Mouse (Mus musculus): Measurements from ENCODE around the gene Ptpn11. TPM values are rescaled to one million over a fixed set of nuclear protein-coding genes. Genes with fewer than 3 reads are reported as not detected.

Ptpn11 gene
- polyA plus RNA-seq, 1 experiment, result 78.7 TPM

- Histone ChIP-seq H3K4me3 (no peak overlapping the region), H3ac (ENCODE audit: control insufficient read depth, insufficient read length) (no peak overlapping the region), H3K4me2 (ENCODE audit: low read depth) (no peak overlapping the region), H3K27me3 (ENCODE audit: control insufficient read depth, insufficient read depth, insufficient read length) (no peaks in the 10 kb centered on the region), H3K36me3 (ENCODE audit: control insufficient read depth, insufficient read depth) (peaks cover 24% of the 10 kb centered on the region), H3K79me2 (ENCODE audit: control insufficient read depth, insufficient read depth) (no peaks in the 10 kb centered on the region)
- TF ChIP-seq MYOG (IDR thresholded peaks at IDR 0.05; ENCODE audit: control insufficient read depth in 1 of 3, insufficient read depth in 1 of 3, insufficient read length in 2 of 3, low read depth in 2 of 3), result no peak
- TF ChIP-seq TCF3 (IDR thresholded peaks at IDR 0.05; ENCODE audit: insufficient read length, low read depth), result no peak
- TF ChIP-seq TCF12 (IDR thresholded peaks at IDR 0.05; ENCODE audit: insufficient read depth, poor library complexity, severe bottlenecking), result no peak
- TF ChIP-seq POLR2A (IDR thresholded peaks at IDR 0.05; ENCODE audit: insufficient read length, low read depth), result no peak
- no peak for TF ChIP-seq CEBPB (IDR thresholded peaks at IDR 0.05; ENCODE audit: insufficient read depth, poor library complexity, severe bottlenecking)
- TF ChIP-seq MYOD1 (IDR thresholded peaks at IDR 0.05; ENCODE audit: control insufficient read depth in 1 of 3, insufficient read length in 2 of 3, low read depth in 2 of 3), result no peak
- no peak for TF ChIP-seq E2F4 (IDR thresholded peaks at IDR 0.05; ENCODE audit: insufficient read depth)
- TF ChIP-seq USF1 (IDR thresholded peaks at IDR 0.05; ENCODE audit: low read depth), result no peak
Observed at GRCm38 (mm10) chr5:121149246-121149645, 42.0 kb downstream of the Ptpn11 start.

GRCm38 (mm10) chr5:121146275-121146674 lies 44.9 kb downstream of the Ptpn11 start:
- Histone ChIP-seq H3ac (ENCODE audit: control insufficient read depth, insufficient read length) (no peak overlapping the region), H3K36me3 (ENCODE audit: control insufficient read depth, insufficient read depth) (peaks cover 23% of the 10 kb centered on the region), H3K79me2 (ENCODE audit: control insufficient read depth, insufficient read depth) (no peaks in the 10 kb centered on the region), H3K4me3 (no peak overlapping the region), H3K27me3 (ENCODE audit: control insufficient read depth, insufficient read depth, insufficient read length) (no peaks in the 10 kb centered on the region), H3K4me2 (ENCODE audit: low read depth) (no peak overlapping the region)
- no peak for TF ChIP-seq USF1 (IDR thresholded peaks at IDR 0.05; ENCODE audit: low read depth)
- no peak for TF ChIP-seq POLR2AphosphoS2 (IDR thresholded peaks at IDR 0.05; ENCODE audit: insufficient read length, low read depth)
- TF ChIP-seq MYOD1 (IDR thresholded peaks at IDR 0.05; ENCODE audit: control insufficient read depth in 1 of 3, insufficient read length in 2 of 3, low read depth in 2 of 3), result no peak
- no peak for TF ChIP-seq TCF3 (IDR thresholded peaks at IDR 0.05; ENCODE audit: insufficient read length, low read depth)
- TF ChIP-seq POLR2A (IDR thresholded peaks at IDR 0.05; ENCODE audit: insufficient read length, low read depth), result no peak
- TF ChIP-seq SRF (IDR thresholded peaks at IDR 0.05; ENCODE audit: control insufficient read depth, insufficient read length, low read depth), result no peak
- no peak for TF ChIP-seq REST (IDR thresholded peaks at IDR 0.05; ENCODE audit: insufficient read depth, insufficient read length)
- TF ChIP-seq CEBPB (IDR thresholded peaks at IDR 0.05; ENCODE audit: insufficient read depth, poor library complexity, severe bottlenecking), result no peak
- TF ChIP-seq MAX (IDR thresholded peaks at IDR 0.05; ENCODE audit: low read depth), result no peak

- TF ChIP-seq POLR2AphosphoS2 (IDR thresholded peaks at IDR 0.05; ENCODE audit: insufficient read length, low read depth) (no peak), TCF3 (IDR thresholded peaks at IDR 0.05; ENCODE audit: insufficient read length, low read depth) (no peak), MYOD1 (IDR thresholded peaks at IDR 0.05; ENCODE audit: control insufficient read depth in 1 of 3, insufficient read length in 2 of 3, low read depth in 2 of 3) (no peak), TCF12 (IDR thresholded peaks at IDR 0.05; ENCODE audit: insufficient read depth, poor library complexity, severe bottlenecking) (no peak), POLR2A (IDR thresholded peaks at IDR 0.05; ENCODE audit: insufficient read length, low read depth) (no peak), REST (IDR thresholded peaks at IDR 0.05; ENCODE audit: insufficient read depth, insufficient read length) (no peak), MYOG (IDR thresholded peaks at IDR 0.05; ENCODE audit: control insufficient read depth in 1 of 3, insufficient read depth in 1 of 3, insufficient read length in 2 of 3, low read depth in 2 of 3) (no peak), CEBPB (IDR thresholded peaks at IDR 0.05; ENCODE audit: insufficient read depth, poor library complexity, severe bottlenecking) (no peak), E2F4 (IDR thresholded peaks at IDR 0.05; ENCODE audit: insufficient read depth) (no peak), MAX (IDR thresholded peaks at IDR 0.05; ENCODE audit: low read depth) (no peak), USF1 (IDR thresholded peaks at IDR 0.05; ENCODE audit: low read depth) (no peak), SRF (IDR thresholded peaks at IDR 0.05; ENCODE audit: control insufficient read depth, insufficient read length, low read depth) (no peak)
- no peaks in the 10 kb centered on the region for H3K79me2 ChIP-seq (ENCODE audit: control insufficient read depth, insufficient read depth)
- no peak overlapping the region for H3K4me2 ChIP-seq (ENCODE audit: low read depth)
- H3K36me3 ChIP-seq (ENCODE audit: control insufficient read depth, insufficient read depth), result peaks cover 23% of the 10 kb centered on the region
- H3K27me3 ChIP-seq (ENCODE audit: control insufficient read depth, insufficient read depth, insufficient read length), result no peaks in the 10 kb centered on the region
- H3K4me3 ChIP-seq, result no peak overlapping the region
- H3ac ChIP-seq (ENCODE audit: control insufficient read depth, insufficient read length), result no peak overlapping the region
Observed at GRCm38 (mm10) chr5:121145609-121146008, 45.6 kb downstream of the Ptpn11 start.

- no peak for TF ChIP-seq SRF (IDR thresholded peaks at IDR 0.05; ENCODE audit: control insufficient read depth, insufficient read length, low read depth)
- TF ChIP-seq REST (IDR thresholded peaks at IDR 0.05; ENCODE audit: insufficient read depth, insufficient read length), result no peak
- no peak for TF ChIP-seq USF1 (IDR thresholded peaks at IDR 0.05; ENCODE audit: low read depth)
- TF ChIP-seq MYOD1 (IDR thresholded peaks at IDR 0.05; ENCODE audit: control insufficient read depth in 1 of 3, insufficient read length in 2 of 3, low read depth in 2 of 3), result no peak
- TF ChIP-seq TCF3 (IDR thresholded peaks at IDR 0.05; ENCODE audit: insufficient read length, low read depth), result no peak
- no peak for TF ChIP-seq E2F4 (IDR thresholded peaks at IDR 0.05; ENCODE audit: insufficient read depth)
- TF ChIP-seq TCF12 (IDR thresholded peaks at IDR 0.05; ENCODE audit: insufficient read depth, poor library complexity, severe bottlenecking), result no peak
- no peak for TF ChIP-seq MYOG (IDR thresholded peaks at IDR 0.05; ENCODE audit: control insufficient read depth in 1 of 3, insufficient read depth in 1 of 3, insufficient read length in 2 of 3, low read depth in 2 of 3)
- TF ChIP-seq POLR2AphosphoS2 (IDR thresholded peaks at IDR 0.05; ENCODE audit: insufficient read length, low read depth), result no peak
- TF ChIP-seq MAX (IDR thresholded peaks at IDR 0.05; ENCODE audit: low read depth), result no peak
- TF ChIP-seq CEBPB (IDR thresholded peaks at IDR 0.05; ENCODE audit: insufficient read depth, poor library complexity, severe bottlenecking), result no peak
- no peak for TF ChIP-seq POLR2A (IDR thresholded peaks at IDR 0.05; ENCODE audit: insufficient read length, low read depth)
- no peaks in the 10 kb centered on the region for H3K79me2 ChIP-seq (ENCODE audit: control insufficient read depth, insufficient read depth)
Observed at GRCm38 (mm10) chr5:121144441-121145238, 46.6 kb downstream of the Ptpn11 start.

More at GRCm38 (mm10) chr5:121144441-121145238, 46.6 kb downstream of the Ptpn11 start:
- no peak overlapping the region for H3ac ChIP-seq (ENCODE audit: control insufficient read depth, insufficient read length)
- H3K36me3 ChIP-seq (ENCODE audit: control insufficient read depth, insufficient read depth), result peaks cover 24% of the 10 kb centered on the region
- no peaks in the 10 kb centered on the region for H3K27me3 ChIP-seq (ENCODE audit: control insufficient read depth, insufficient read depth, insufficient read length)
- no peak overlapping the region for H3K4me2 ChIP-seq (ENCODE audit: low read depth)
- H3K4me3 ChIP-seq, result no peak overlapping the region

All from myocyte (in vitro differentiated cells).